Mouse (Mus musculus): Measurements from ENCODE around the gene Itfg2. TPM values are rescaled to one million over a fixed set of nuclear protein-coding genes. Genes with fewer than 3 reads are reported as not detected.
A peak's percentile ranks its signal among the peaks of the same experiment; 100 is the strongest.

Gene Itfg2
- polyA plus RNA-seq, 1 experiment from 2014 or later, result 43.3 TPM

DNA sequence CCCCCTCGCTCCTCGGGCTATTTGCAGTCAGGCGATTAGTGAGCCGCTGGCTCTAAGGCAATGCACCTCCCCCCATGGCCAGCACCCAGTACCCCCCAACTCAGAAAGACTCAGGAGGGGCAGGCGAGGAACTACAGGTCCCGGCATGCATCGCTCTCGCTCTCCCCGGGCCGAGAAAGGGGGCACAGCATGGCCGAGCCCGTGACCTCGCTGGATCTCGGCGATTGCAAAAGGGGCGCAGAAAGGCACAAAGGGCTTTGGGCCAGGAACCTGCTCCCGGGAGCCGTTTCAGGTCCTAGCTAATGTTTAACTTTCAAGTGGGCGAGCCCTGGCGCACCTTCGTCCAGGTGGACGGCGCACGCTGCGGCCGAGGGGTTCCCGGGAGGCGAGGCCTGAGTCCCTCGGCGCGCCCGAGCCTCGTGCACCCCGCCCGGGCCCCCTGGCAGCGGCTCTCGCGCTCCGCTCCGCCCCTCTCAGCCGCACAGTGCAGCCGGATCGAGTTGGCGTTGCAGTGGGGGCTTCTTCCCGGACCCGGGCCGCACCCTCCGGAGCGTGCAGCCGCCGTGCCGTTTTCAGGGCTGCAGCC is 13.1 kb upstream of the Itfg2 start:
- peak; percentile 79 for ATAC-seq (ENCODE audit: low FRiP score, low TSS enrichment)
- H3K4me3 ChIP-seq (replicated peaks; ENCODE audit: low read depth, low read length), result peak overlapping the region; percentile 98
- under 1% methylated on average over 52 of the region's 52 CpGs for WGBS
- H3K36me3 ChIP-seq (ENCODE audit: control insufficient read depth, insufficient read depth, low read length), result peaks cover 37% of the 10 kb centered on the region
- peaks cover 11% of the 10 kb centered on the region for H3K4me1 ChIP-seq (ENCODE audit: control insufficient read depth, insufficient read depth, low read length)
- DNase-seq, result peak; percentile 83
- no peaks in the 10 kb centered on the region for H3K9me3 ChIP-seq (ENCODE audit: control insufficient read depth, low read length)
- H3K4me2 ChIP-seq (ENCODE audit: low read length), result peak overlapping the region; percentile 60
- peak overlapping the region; percentile 92 for H3K27ac ChIP-seq (replicated peaks; ENCODE audit: low read depth, low read length)
- no peaks in the 10 kb centered on the region for H3K27me3 ChIP-seq (ENCODE audit: control insufficient read depth, insufficient read depth, low read length)
- peak overlapping the region; percentile 97 for H3K9ac ChIP-seq (replicated peaks; ENCODE audit: low read length)

- DNase-seq, result no peak
- no peaks in the 10 kb centered on the region for H3K27me3 ChIP-seq (ENCODE audit: control insufficient read depth, insufficient read depth, low read length)
- ATAC-seq (ENCODE audit: low FRiP score, low TSS enrichment), result no peak
- peak overlapping the region; percentile 92 for H3K27ac ChIP-seq (replicated peaks; ENCODE audit: low read depth, low read length)
- peaks cover 11% of the 10 kb centered on the region for H3K4me1 ChIP-seq (ENCODE audit: control insufficient read depth, insufficient read depth, low read length)
- H3K36me3 ChIP-seq (ENCODE audit: control insufficient read depth, insufficient read depth, low read length), result peaks cover 43% of the 10 kb centered on the region
- peak overlapping the region; percentile 97 for H3K9ac ChIP-seq (replicated peaks; ENCODE audit: low read length)
- no peaks in the 10 kb centered on the region for H3K9me3 ChIP-seq (ENCODE audit: control insufficient read depth, low read length)
- H3K4me2 ChIP-seq (ENCODE audit: low read length), result peak overlapping the region; percentile 60
- peak overlapping the region; percentile 98 for H3K4me3 ChIP-seq (replicated peaks; ENCODE audit: low read depth, low read length)
- 3% methylated on average over 10 of the region's 10 CpGs for WGBS
These were observed 12.6 kb upstream of the Itfg2 start for GRCm38 (mm10) chr6:128437288-128437687.

DNA sequence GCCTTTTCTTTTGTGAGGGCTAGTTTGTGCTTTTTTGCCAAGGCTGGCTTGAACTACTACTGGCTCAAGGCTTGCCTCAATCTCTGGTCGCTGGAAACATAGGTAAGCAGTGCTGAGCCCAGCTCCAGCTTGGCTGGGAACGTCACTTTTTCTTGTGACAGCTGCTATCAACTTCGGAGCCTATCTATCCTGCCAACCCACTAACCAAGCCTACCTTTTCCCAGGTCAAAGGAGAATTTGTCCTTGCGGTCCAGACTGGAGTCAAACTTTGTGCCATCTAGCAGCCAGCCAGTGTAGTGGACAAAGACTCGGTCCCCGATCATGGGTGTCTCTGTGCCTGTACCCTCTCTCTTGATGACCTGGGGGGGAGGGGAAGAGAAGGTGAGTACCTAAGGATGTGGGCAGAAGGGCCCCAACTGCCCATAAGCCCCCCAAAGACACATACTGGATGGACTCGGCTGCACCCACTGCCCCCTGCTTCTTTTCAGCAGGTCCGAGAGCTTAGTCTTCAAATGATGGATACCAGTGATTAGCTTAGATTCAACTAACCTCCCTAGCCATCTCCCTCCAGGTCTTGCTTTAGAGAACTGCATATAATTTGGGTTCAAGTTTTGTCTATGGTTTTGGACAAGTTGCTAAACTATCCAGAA is 11.8 kb upstream of the Itfg2 start:
- Histone ChIP-seq H3K4me3 (replicated peaks; ENCODE audit: low read depth, low read length) (peak overlapping the region; percentile 98), H3K9me3 (ENCODE audit: control insufficient read depth, low read length) (no peaks in the 10 kb centered on the region), H3K36me3 (ENCODE audit: control insufficient read depth, insufficient read depth, low read length) (peaks cover 51% of the 10 kb centered on the region), H3K4me1 (ENCODE audit: control insufficient read depth, insufficient read depth, low read length) (peaks cover 11% of the 10 kb centered on the region), H3K9ac (replicated peaks; ENCODE audit: low read length) (peak overlapping the region; percentile 97), H3K27me3 (ENCODE audit: control insufficient read depth, insufficient read depth, low read length) (no peaks in the 10 kb centered on the region), H3K27ac (replicated peaks; ENCODE audit: low read depth, low read length) (no peak overlapping the region), H3K4me2 (ENCODE audit: low read length) (peak overlapping the region; percentile 60)
- DNase-seq (no peak), ATAC-seq (ENCODE audit: low FRiP score, low TSS enrichment) (no peak)
- 87% methylated on average over 8 of the region's 8 CpGs for WGBS

- ATAC-seq (ENCODE audit: low FRiP score, low TSS enrichment) (no peak), DNase-seq (no peak)
- H3K36me3 ChIP-seq (ENCODE audit: control insufficient read depth, insufficient read depth, low read length), result peaks cover 59% of the 10 kb centered on the region
- H3K9ac ChIP-seq (replicated peaks; ENCODE audit: low read length), result no peak overlapping the region
- no peaks in the 10 kb centered on the region for H3K9me3 ChIP-seq (ENCODE audit: control insufficient read depth, low read length)
- no peak overlapping the region for H3K4me3 ChIP-seq (replicated peaks; ENCODE audit: low read depth, low read length)
- no peak overlapping the region for H3K27ac ChIP-seq (replicated peaks; ENCODE audit: low read depth, low read length)
- 90% methylated on average over 5 of the region's 5 CpGs for WGBS
- no peak overlapping the region for H3K4me2 ChIP-seq (ENCODE audit: low read length)
- no peaks in the 10 kb centered on the region for H3K27me3 ChIP-seq (ENCODE audit: control insufficient read depth, insufficient read depth, low read length)
- peaks cover 11% of the 10 kb centered on the region for H3K4me1 ChIP-seq (ENCODE audit: control insufficient read depth, insufficient read depth, low read length)
These were observed 10.7 kb upstream of the Itfg2 start for GRCm38 (mm10) chr6:128435474-128435873.

GRCm38 (mm10) chr6:128433566-128433965 is 8.8 kb upstream of the Itfg2 start:
- DNase-seq, result no peak
- ATAC-seq (ENCODE audit: low FRiP score, low TSS enrichment), result no peak
- no peak overlapping the region for H3K4me2 ChIP-seq (ENCODE audit: low read length)
- H3K9me3 ChIP-seq (ENCODE audit: control insufficient read depth, low read length), result no peaks in the 10 kb centered on the region
- 95% methylated on average over 13 of the region's 13 CpGs for WGBS
- H3K4me1 ChIP-seq (ENCODE audit: control insufficient read depth, insufficient read depth, low read length), result peaks cover 11% of the 10 kb centered on the region
- no peak overlapping the region for H3K4me3 ChIP-seq (replicated peaks; ENCODE audit: low read depth, low read length)
- no peak overlapping the region for H3K9ac ChIP-seq (replicated peaks; ENCODE audit: low read length)
- no peak overlapping the region for H3K27ac ChIP-seq (replicated peaks; ENCODE audit: low read depth, low read length)
- peaks cover 74% of the 10 kb centered on the region for H3K36me3 ChIP-seq (ENCODE audit: control insufficient read depth, insufficient read depth, low read length)
- H3K27me3 ChIP-seq (ENCODE audit: control insufficient read depth, insufficient read depth, low read length), result no peaks in the 10 kb centered on the region

DNA sequence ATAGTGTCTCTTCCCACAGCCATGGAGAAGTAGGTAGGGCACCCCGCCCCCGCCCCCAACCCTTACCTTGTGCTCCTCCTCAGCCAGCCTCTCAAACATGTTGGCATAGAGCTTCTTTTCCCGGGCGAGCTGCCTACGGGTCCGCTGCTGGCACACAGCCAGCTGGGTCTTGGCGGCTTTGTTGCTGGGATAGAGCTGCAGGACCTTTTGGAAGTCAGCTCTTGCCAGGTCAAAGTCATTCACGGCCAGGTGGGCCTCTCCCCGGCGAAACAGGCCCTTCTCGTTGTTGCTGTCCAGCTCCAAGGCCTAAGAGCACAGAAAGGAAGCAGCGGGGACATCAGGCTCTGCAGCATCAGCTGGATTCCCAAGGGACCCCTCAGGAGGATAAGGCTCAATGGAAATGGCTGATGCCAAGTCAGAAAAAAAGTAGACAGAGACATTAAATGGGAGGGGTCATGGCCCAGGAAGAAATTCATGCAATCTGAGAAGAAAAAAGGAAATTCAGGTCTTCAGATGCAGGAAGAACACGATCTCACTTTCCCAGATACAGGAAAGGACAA is 7.7 kb upstream of the Itfg2 start:
- Histone ChIP-seq H3K27ac (replicated peaks; ENCODE audit: low read depth, low read length) (no peak overlapping the region), H3K4me2 (ENCODE audit: low read length) (no peak overlapping the region), H3K9me3 (ENCODE audit: control insufficient read depth, low read length) (no peaks in the 10 kb centered on the region), H3K9ac (replicated peaks; ENCODE audit: low read length) (no peak overlapping the region), H3K36me3 (ENCODE audit: control insufficient read depth, insufficient read depth, low read length) (peaks cover 78% of the 10 kb centered on the region), H3K27me3 (ENCODE audit: control insufficient read depth, insufficient read depth, low read length) (no peaks in the 10 kb centered on the region), H3K4me1 (ENCODE audit: control insufficient read depth, insufficient read depth, low read length) (peaks cover 11% of the 10 kb centered on the region), H3K4me3 (replicated peaks; ENCODE audit: low read depth, low read length) (no peak overlapping the region)
- WGBS, result 83% methylated on average over 13 of the region's 13 CpGs
- DNase-seq (peak; percentile 30), ATAC-seq (ENCODE audit: low FRiP score, low TSS enrichment) (no peak)

DNA sequence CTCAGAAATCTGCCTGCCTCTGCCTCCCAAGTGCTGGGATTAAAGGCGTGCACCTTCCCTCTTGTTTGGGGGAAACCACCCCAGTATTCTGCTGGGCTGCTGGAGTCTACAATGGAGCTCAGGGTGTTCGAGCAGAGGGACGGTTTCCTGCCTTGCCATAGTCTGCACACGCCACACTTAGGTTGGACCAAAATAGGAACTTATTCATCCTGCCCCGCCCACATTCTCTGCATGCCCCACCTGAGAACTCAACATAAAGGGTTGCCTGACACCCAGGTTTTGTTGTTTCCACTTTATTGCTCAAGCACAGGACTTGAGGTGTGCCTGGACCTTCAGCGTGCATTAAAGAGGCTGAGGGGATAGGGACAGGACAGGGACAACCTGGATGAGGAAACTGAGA is 5.1 kb upstream of the Itfg2 start:
- no peak overlapping the region for H3K27ac ChIP-seq (replicated peaks; ENCODE audit: low read depth, low read length)
- H3K27me3 ChIP-seq (ENCODE audit: control insufficient read depth, insufficient read depth, low read length), result no peaks in the 10 kb centered on the region
- H3K4me2 ChIP-seq (ENCODE audit: low read length), result no peak overlapping the region
- peaks cover 60% of the 10 kb centered on the region for H3K36me3 ChIP-seq (ENCODE audit: control insufficient read depth, insufficient read depth, low read length)
- WGBS, result 97% methylated on average over 6 of the region's 6 CpGs
- H3K4me3 ChIP-seq (replicated peaks; ENCODE audit: low read depth, low read length), result no peak overlapping the region
- H3K9me3 ChIP-seq (ENCODE audit: control insufficient read depth, low read length), result no peaks in the 10 kb centered on the region
- H3K9ac ChIP-seq (replicated peaks; ENCODE audit: low read length), result no peak overlapping the region
- DNase-seq (no peak), ATAC-seq (ENCODE audit: low FRiP score, low TSS enrichment) (no peak)
- H3K4me1 ChIP-seq (ENCODE audit: control insufficient read depth, insufficient read depth, low read length), result no peaks in the 10 kb centered on the region

DNA sequence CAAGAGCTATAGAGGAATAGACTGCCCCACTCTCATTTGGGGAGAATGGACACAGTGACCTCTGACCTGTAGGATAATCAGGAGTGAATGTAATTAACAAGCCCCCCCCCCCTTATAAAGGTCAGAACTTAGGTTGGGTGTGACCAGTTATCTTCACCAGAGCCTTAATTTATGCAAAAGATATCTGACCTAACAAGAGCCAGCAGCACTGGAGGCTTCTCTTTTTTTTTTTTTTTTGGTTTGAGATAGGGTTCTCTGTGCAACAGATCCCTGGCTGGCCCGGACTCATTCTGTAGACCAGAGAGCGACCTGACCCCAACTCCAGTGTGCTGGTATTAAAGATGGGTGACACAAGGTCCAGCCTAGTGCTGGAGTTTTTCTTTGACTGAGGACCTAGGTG is 4.6 kb upstream of the Itfg2 start:
- Histone ChIP-seq H3K36me3 (ENCODE audit: control insufficient read depth, insufficient read depth, low read length) (peaks cover 55% of the 10 kb centered on the region), H3K4me1 (ENCODE audit: control insufficient read depth, insufficient read depth, low read length) (no peaks in the 10 kb centered on the region), H3K4me3 (replicated peaks; ENCODE audit: low read depth, low read length) (no peak overlapping the region), H3K9me3 (ENCODE audit: control insufficient read depth, low read length) (no peaks in the 10 kb centered on the region), H3K4me2 (ENCODE audit: low read length) (no peak overlapping the region), H3K9ac (replicated peaks; ENCODE audit: low read length) (no peak overlapping the region), H3K27ac (replicated peaks; ENCODE audit: low read depth, low read length) (no peak overlapping the region), H3K27me3 (ENCODE audit: control insufficient read depth, insufficient read depth, low read length) (no peaks in the 10 kb centered on the region)
- ATAC-seq (ENCODE audit: low FRiP score, low TSS enrichment) (no peak), DNase-seq (no peak)
- WGBS, result 100% methylated on average over 2 of the region's 2 CpGs

- WGBS, result 96% methylated on average over 5 of the region's 5 CpGs
- Histone ChIP-seq H3K27me3 (ENCODE audit: control insufficient read depth, insufficient read depth, low read length) (no peaks in the 10 kb centered on the region), H3K36me3 (ENCODE audit: control insufficient read depth, insufficient read depth, low read length) (peaks cover 38% of the 10 kb centered on the region), H3K9me3 (ENCODE audit: control insufficient read depth, low read length) (no peaks in the 10 kb centered on the region), H3K4me2 (ENCODE audit: low read length) (no peak overlapping the region), H3K9ac (replicated peaks; ENCODE audit: low read length) (no peak overlapping the region), H3K4me1 (ENCODE audit: control insufficient read depth, insufficient read depth, low read length) (peaks cover 4% of the 10 kb centered on the region; the same call in 1 of the 2 replicates), H3K4me3 (replicated peaks; ENCODE audit: low read depth, low read length) (no peak overlapping the region), H3K27ac (replicated peaks; ENCODE audit: low read depth, low read length) (no peak overlapping the region)
- ATAC-seq (ENCODE audit: low FRiP score, low TSS enrichment) (no peak), DNase-seq (no peak)
These were observed 2.8 kb upstream of the Itfg2 start for GRCm38 (mm10) chr6:128427571-128427970.
